Mouse (Mus musculus) midbrain, postnatal 0 days (tissue): ENCODE data around the gene Krt26. TPM values are rescaled to one million over a fixed set of nuclear protein-coding genes. Genes with fewer than 3 reads are reported as not detected.

Experiments used
- ATAC-seq: fragments of 200-750 bp; cut with Nextera tagmentation; 2 replicates; pipeline ENCODE4 v1.8.0; 2017; ENCODE audit warnings: moderate number of reproducible peaks, mild to moderate bottlenecking, moderate TSS enrichment, moderate library complexity; ENCODE audit not compliant: low FRiP score
- DNase-seq: peaks from one replicate; pipeline ENCODE4 v3.0.0-alpha.2; 2015; ENCODE audit warnings: low spot score
- H3K27ac ChIP-seq: fragments of 300-500 bp; sonication (generic); 2 replicates; pipeline ENCODE4 v1.5.1; 2014; ENCODE audit warnings: low read depth, mild to moderate bottlenecking, low read length, mixed read lengths
- H3K27me3 ChIP-seq: fragments of 300-500 bp; sonication (generic); 2 replicates; pipeline ENCODE4 v1.6.1; 2014; ENCODE audit warnings: low read length, control low read depth, mixed read lengths; ENCODE audit not compliant: insufficient read depth
- H3K36me3 ChIP-seq: fragments of 300-500 bp; sonication (generic); 2 replicates; pipeline ENCODE4 v1.6.1; 2014; ENCODE audit warnings: low read length, control low read depth, mixed read lengths; ENCODE audit not compliant: insufficient read depth
- H3K4me1 ChIP-seq: fragments of 300-500 bp; sonication (generic); 2 replicates; pipeline ENCODE4 v1.6.1; 2014; ENCODE audit warnings: mild to moderate bottlenecking, control low read depth, antibody characterized with exemption, low read length, mixed read lengths; ENCODE audit not compliant: insufficient read depth
- H3K4me2 ChIP-seq: fragments of 300-500 bp; sonication (generic); 2 replicates; pipeline ENCODE4 v1.6.1; 2014; ENCODE audit warnings: low read depth, mild to moderate bottlenecking, low read length, mixed read lengths; ENCODE audit not compliant: poor library complexity, severe bottlenecking
- H3K4me3 ChIP-seq: fragments of 300-500 bp; sonication (generic); 2 replicates; pipeline ENCODE4 v1.5.1; 2014; ENCODE audit warnings: low read depth, mild to moderate bottlenecking, low read length, moderate library complexity
- H3K9ac ChIP-seq: fragments of 300-500 bp; sonication (generic); replicated peaks from 2 replicates; pipeline ENCODE4 v1.6.1; 2014; ENCODE audit warnings: mild to moderate bottlenecking, low read length, moderate library complexity, mixed read lengths; ENCODE audit not compliant: poor library complexity, severe bottlenecking
- H3K9me3 ChIP-seq: fragments of 300-500 bp; sonication (generic); 2 replicates; pipeline ENCODE4 v1.6.1; 2016; ENCODE audit warnings: low read length, control low read depth
- CTCF ChIP-seq: IDR thresholded peaks from 2 replicates; pipeline ENCODE4 v1.5.1; 2016; ENCODE audit warnings: antibody characterized with exemption, mild to moderate bottlenecking
- WGBS: fragments of 180-500 bp; shearing (Covaris S2); extraction: QIAGEN DNeasy Blood & Tissue Kit; methylation state at CpG from one replicate; pipeline ENCODE4 v1.1.7; 2014; 5-methylcytosine and 5-hydroxymethylcytosine counted together
- polyA plus RNA-seq: library from polyadenylated mRNA; unstranded; fragments of >200 nt; fragmentation: Nextera tagmentation; extraction: Ambion mirVana; gene quantifications from 2 replicates; pipeline ENCODE4 v1.2.1, GENCODE M21; 2015
- total RNA-seq: library from RNA; depleted of rRNA; stranded (reverse); fragments of >200 nt; gene quantifications from 2 replicates; pipeline ENCODE4 v1.2.3, GENCODE M21; 2014; rRNA removed

The Krt26 gene
- total RNA-seq (0.11 and 1.2 TPM in 2 replicates), polyA plus RNA-seq (0.46 and 0.54 TPM in 2 replicates)

- no peak for DNase-seq
- ATAC-seq: no peak
- H3K36me3 ChIP-seq: no peaks in the 10 kb centered on the region
- no peak within 1 kb of the TSS for H3K9ac ChIP-seq
- H3K9me3 ChIP-seq: no peaks in the 10 kb centered on the region
- no peak for TF ChIP-seq CTCF
- H3K27me3 ChIP-seq: no peaks in the 10 kb centered on the region
- H3K27ac ChIP-seq: no peak within 1 kb of the TSS
- WGBS: 87% methylated on average over 11 of the region's 11 CpGs
- no peak within 1 kb of the TSS for H3K4me2 ChIP-seq
- 0 out of 2 replicates have a peak, but pooled peaks cover 2% of the 10 kb centered on the region for H3K4me1 ChIP-seq
- no peak within 1 kb of the TSS for H3K4me3 ChIP-seq
Observed at GRCm38 (mm10) chr11:99337866-99338265, at the start of gene Krt26. Krt26 (minus strand) TSS chr11:99337966.

- WGBS: 1% methylated on average over 70 of the region's 71 CpGs
- H3K4me1 ChIP-seq: no peaks in the 10 kb centered on the region
- H3K27me3 ChIP-seq: no peaks in the 10 kb centered on the region
- peak; percentile 87 for DNase-seq
- no peaks in the 10 kb centered on the region for H3K9me3 ChIP-seq
- ATAC-seq: peak; percentile 68; the same call in 1 of the 2 replicates
- H3K4me3 ChIP-seq: peak overlapping the region; percentile 60
- H3K27ac ChIP-seq: peak overlapping the region; percentile 95
- H3K36me3 ChIP-seq: no peaks in the 10 kb centered on the region
- peak overlapping the region; percentile 75 for H3K4me2 ChIP-seq
- peak overlapping the region; percentile 74 for H3K9ac ChIP-seq
- TF ChIP-seq CTCF: no peak
Observed at GRCm38 (mm10) chr11:99385813-99386721, 48.3 kb upstream of the Krt26 start.

GRCm38 (mm10) chr11:99379568-99379967 lies 41.8 kb upstream of the Krt26 start:
- WGBS: 12% methylated on average over 5 of the region's 5 CpGs
- Histone ChIP-seq H3K9me3 (no peaks in the 10 kb centered on the region), H3K27me3 (no peaks in the 10 kb centered on the region), H3K27ac (no peak overlapping the region), H3K36me3 (no peaks in the 10 kb centered on the region), H3K4me2 (no peak overlapping the region), H3K9ac (no peak overlapping the region), H3K4me1 (no peaks in the 10 kb centered on the region), H3K4me3 (no peak overlapping the region)
- ATAC-seq (no peak), DNase-seq (peak; percentile 69)
- TF ChIP-seq CTCF: peak; percentile 91

GRCm38 (mm10) chr11:99374803-99375202 lies 37.0 kb upstream of the Krt26 start, which contains the start of gene Krt28:
Krt28 (minus strand) TSS chr11:99374903.
- H3K4me2 ChIP-seq: no peak within 1 kb of the TSS
- no peaks in the 10 kb centered on the region for H3K9me3 ChIP-seq
- ATAC-seq (no peak), DNase-seq (no peak)
- H3K36me3 ChIP-seq: no peaks in the 10 kb centered on the region
- H3K4me1 ChIP-seq: no peaks in the 10 kb centered on the region
- H3K9ac ChIP-seq: no peak within 1 kb of the TSS
- no peak for TF ChIP-seq CTCF
- WGBS: 81% methylated on average over 13 of the region's 13 CpGs
- H3K4me3 ChIP-seq: no peak within 1 kb of the TSS
- no peaks in the 10 kb centered on the region for H3K27me3 ChIP-seq
- no peak within 1 kb of the TSS for H3K27ac ChIP-seq

- H3K4me3 ChIP-seq: no peak overlapping the region
- H3K27me3 ChIP-seq: no peaks in the 10 kb centered on the region
- H3K9ac ChIP-seq: no peak overlapping the region
- H3K27ac ChIP-seq: peak overlapping the region; percentile 68
- H3K9me3 ChIP-seq: no peaks in the 10 kb centered on the region
- H3K36me3 ChIP-seq: no peaks in the 10 kb centered on the region
- WGBS: 66% methylated on average over 8 of the region's 8 CpGs
- no peak overlapping the region for H3K4me2 ChIP-seq
- ATAC-seq (peak; percentile 69; the same call in 1 of the 2 replicates), DNase-seq (peak; percentile 73)
- no peaks in the 10 kb centered on the region; the same call in 1 of the 2 replicates for H3K4me1 ChIP-seq
- no peak for TF ChIP-seq CTCF
Observed at GRCm38 (mm10) chr11:99369853-99370451, 32.2 kb upstream of the Krt26 start.
